Comparison of ENCODE assay signal across 21 mouse cellular contexts in genomic region chr9:41606136-41606535, GRCm38 (mm10).
DNase-seq lines count a peak whose midpoint lies in the region; ATAC-seq and TF ChIP-seq lines count a peak whose summit lies in the region.
"Had no signal": no experiment of that assay in that cellular context is flagged by ENCODE, and none has a peak within 500 bp of the region (broad histone marks: within the 10 kb centered on the region; RNA-seq: fewer than 3 reads in every experiment).

No protein-coding gene starts in this region.

- H3K4me2 ChIP-seq in embryonic facial prominence, embryonic 12.5 days (replicated peaks): no peak overlapping the region
- H3K4me2 ChIP-seq in embryonic facial prominence, embryonic 13.5 days: no peak overlapping the region
- H3K4me2 ChIP-seq in midbrain, embryonic 15.5 days: no peak overlapping the region
- H3K4me2 ChIP-seq: embryonic facial prominence, embryonic 15.5 days; limb, embryonic 13.5 days; liver, embryonic 13.5 days; lung, embryonic 15.5 days; midbrain, embryonic 12.5 days had no signal

- peaks cover 16% of the 10 kb centered on the region for H3K4me1 ChIP-seq in embryonic facial prominence, embryonic 12.5 days
- H3K4me1 ChIP-seq in embryonic facial prominence, embryonic 10.5 days: peaks cover 22% of the 10 kb centered on the region
- H3K4me1 ChIP-seq in kidney, adult 2 months (ENCODE audit: control insufficient read depth, insufficient read depth, low read length): no peaks in the 10 kb centered on the region
- peaks cover 10% of the 10 kb centered on the region for H3K4me1 ChIP-seq in embryonic facial prominence, embryonic 13.5 days
- peaks cover 37% of the 10 kb centered on the region for H3K4me1 ChIP-seq in midbrain, embryonic 15.5 days
- H3K4me1 ChIP-seq: liver, embryonic 13.5 days had no signal

- no peaks in the 10 kb centered on the region for H3K27me3 ChIP-seq in embryonic facial prominence, embryonic 12.5 days
- no peaks in the 10 kb centered on the region for H3K27me3 ChIP-seq in embryonic facial prominence, embryonic 10.5 days (replicated peaks; ENCODE audit: low read depth, poor library complexity, severe bottlenecking)
- no peaks in the 10 kb centered on the region for H3K27me3 ChIP-seq in kidney, adult 2 months (replicated peaks; ENCODE audit: control insufficient read depth, insufficient read depth, low read length)
- no peaks in the 10 kb centered on the region for H3K27me3 ChIP-seq in embryonic facial prominence, embryonic 13.5 days
- H3K27me3 ChIP-seq in midbrain, embryonic 15.5 days (replicated peaks): no peaks in the 10 kb centered on the region
- H3K27me3 ChIP-seq: embryonic facial prominence, embryonic 15.5 days; limb, embryonic 13.5 days; liver, embryonic 13.5 days; lung, embryonic 15.5 days had no signal

- no peak for TF ChIP-seq POLR2A in kidney, adult 2 months (IDR thresholded peaks at IDR 0.05; ENCODE audit: low read depth, low read length)

- TF ChIP-seq CTCF in kidney, adult 2 months (conservative IDR thresholded peaks at IDR 0.05; ENCODE audit: insufficient read depth, insufficient read length, low read depth, low read length): no peak

- DNase-seq in embryonic facial prominence, embryonic 10.5 days (ENCODE audit: low spot score): no peak
- DNase-seq in kidney, adult 2 months: peak; percentile 49
- no peak for DNase-seq in kidney, postnatal 4 days
- no peak for DNase-seq in urinary bladder, postnatal 36 days (ENCODE audit: low spot score in 2 of 2)
- no peak for DNase-seq in embryo, embryonic 10 days (ENCODE audit: low spot score)
- DNase-seq: adrenal gland, adult 2 months; cerebellum, adult 2 months; gastrocnemius, postnatal 25 days; layer of hippocampus, postnatal 36 days; liver, embryonic 13.5 days; lung, postnatal 4 days; right cerebral cortex, adult 18-20 months; thymus, postnatal 14 days had no signal

- H3K4me3 ChIP-seq in embryonic facial prominence, embryonic 12.5 days: no peak overlapping the region
- H3K4me3 ChIP-seq in embryonic facial prominence, embryonic 10.5 days: no peak overlapping the region
- H3K4me3 ChIP-seq in kidney, adult 2 months (ENCODE audit: insufficient read depth, low read depth, low read length): no peak overlapping the region
- H3K4me3 ChIP-seq in embryonic facial prominence, embryonic 13.5 days: no peak overlapping the region
- H3K4me3 ChIP-seq in midbrain, embryonic 15.5 days: no peak overlapping the region
- H3K4me3 ChIP-seq: embryonic facial prominence, embryonic 15.5 days; layer of hippocampus, adult 2 months; limb, embryonic 13.5 days; liver, embryonic 13.5 days; lung, embryonic 15.5 days; midbrain, embryonic 12.5 days had no signal

- no peaks in the 10 kb centered on the region for H3K9me3 ChIP-seq in embryonic facial prominence, embryonic 12.5 days
- H3K9me3 ChIP-seq in embryonic facial prominence, embryonic 10.5 days: no peaks in the 10 kb centered on the region
- no peaks in the 10 kb centered on the region for H3K9me3 ChIP-seq in embryonic facial prominence, embryonic 13.5 days
- H3K9me3 ChIP-seq in midbrain, embryonic 15.5 days: no peaks in the 10 kb centered on the region
- H3K9me3 ChIP-seq: embryonic facial prominence, embryonic 15.5 days; limb, embryonic 13.5 days; liver, embryonic 13.5 days; lung, embryonic 15.5 days; midbrain, embryonic 12.5 days had no signal

- no peaks in the 10 kb centered on the region for H3K36me3 ChIP-seq in embryonic facial prominence, embryonic 12.5 days
- no peaks in the 10 kb centered on the region for H3K36me3 ChIP-seq in embryonic facial prominence, embryonic 10.5 days (replicated peaks)
- no peaks in the 10 kb centered on the region for H3K36me3 ChIP-seq in kidney, adult 2 months (ENCODE audit: control insufficient read depth, insufficient read depth, low read length)
- H3K36me3 ChIP-seq in embryonic facial prominence, embryonic 13.5 days: no peaks in the 10 kb centered on the region
- H3K36me3 ChIP-seq in midbrain, embryonic 15.5 days (replicated peaks): no peaks in the 10 kb centered on the region
- H3K36me3 ChIP-seq: embryonic facial prominence, embryonic 15.5 days; liver, embryonic 13.5 days; lung, embryonic 15.5 days; midbrain, embryonic 12.5 days had no signal

- H3K27ac ChIP-seq in embryonic facial prominence, embryonic 12.5 days: 0 out of 2 replicates have a peak overlapping the region, but pooled peaks have one; percentile 6
- no peak overlapping the region for H3K27ac ChIP-seq in embryonic facial prominence, embryonic 10.5 days (replicated peaks)
- H3K27ac ChIP-seq in kidney, adult 2 months (ENCODE audit: insufficient read depth, low read depth, low read length): no peak overlapping the region
- H3K27ac ChIP-seq in embryonic facial prominence, embryonic 13.5 days: 0 out of 2 replicates have a peak overlapping the region, but pooled peaks have one; percentile 2
- H3K27ac ChIP-seq in midbrain, embryonic 15.5 days: peak overlapping the region; percentile 72
- H3K27ac ChIP-seq: embryonic facial prominence, embryonic 15.5 days; layer of hippocampus, adult 2 months; limb, embryonic 13.5 days; liver, embryonic 13.5 days; lung, embryonic 15.5 days had no signal

- ATAC-seq in embryonic facial prominence, embryonic 12.5 days (ENCODE audit: insufficient number of reproducible peaks, insufficient read depth, low FRiP score, low TSS enrichment): no peak
- ATAC-seq in embryonic facial prominence, embryonic 13.5 days (ENCODE audit: insufficient number of reproducible peaks, insufficient read depth, low FRiP score, low TSS enrichment, low read depth): no peak
- ATAC-seq in midbrain, embryonic 15.5 days (replicated peaks): no peak

- WGBS in embryonic facial prominence, embryonic 12.5 days: 59% methylated on average over 1 of the region's 1 CpGs
- WGBS in embryonic facial prominence, embryonic 10.5 days: 63% methylated on average over 1 of the region's 1 CpGs
- WGBS in kidney, adult 2 months: 56% methylated on average over 1 of the region's 1 CpGs
- WGBS in embryonic facial prominence, embryonic 13.5 days: 45% methylated on average over 1 of the region's 1 CpGs
- 73% methylated on average over 1 of the region's 1 CpGs for whole genome bisulfite sequencing in midbrain, embryonic 15.5 days

- no peak overlapping the region for H3K9ac ChIP-seq in embryonic facial prominence, embryonic 12.5 days
- H3K9ac ChIP-seq in embryonic facial prominence, embryonic 13.5 days: no peak overlapping the region
- no peak overlapping the region for H3K9ac ChIP-seq in midbrain, embryonic 15.5 days
- H3K9ac ChIP-seq: embryonic facial prominence, embryonic 15.5 days; limb, embryonic 13.5 days; liver, embryonic 13.5 days; lung, embryonic 15.5 days; midbrain, embryonic 12.5 days had no signal

Comparison
In these comparisons a context has a peak if more than half of its experiments do, and no peak if none do; other contexts are left out.
1. H3K27ac ChIP-seq: peak in embryonic facial prominence, embryonic 12.5 days (single experiment), embryonic facial prominence, embryonic 13.5 days (single experiment) and midbrain, embryonic 15.5 days (single experiment); none in embryonic facial prominence, embryonic 10.5 days (single experiment) and kidney, adult 2 months (single experiment).